Mouse (Mus musculus): ENCODE measurements around the gene Vps33a. TPM values are rescaled to one million over a fixed set of nuclear protein-coding genes. Genes with fewer than 3 reads are reported as not detected.

Gene Vps33a
- polyA plus RNA-seq, 1 experiment from 2014 or later: 22.4 TPM

- Histone ChIP-seq H3K9me3 (replicated peaks; ENCODE audit: control insufficient read depth, low read length) (no peaks in the 10 kb centered on the region), H3K27ac (ENCODE audit: low read depth, low read length) (no peak overlapping the region), H3K9ac (ENCODE audit: low read depth, low read length) (no peak overlapping the region), H3K27me3 (ENCODE audit: control insufficient read depth, insufficient read depth, low read length) (no peaks in the 10 kb centered on the region), H3K4me2 (no peak overlapping the region), H3K4me1 (ENCODE audit: control insufficient read depth, insufficient read depth, low read length) (peaks cover 8% of the 10 kb centered on the region; the same call in 1 of the 2 replicates), H3K36me3 (ENCODE audit: control insufficient read depth, insufficient read depth, low read length) (no peaks in the 10 kb centered on the region), H3K4me3 (ENCODE audit: low read depth, low read length) (no peak overlapping the region)
- WGBS (ENCODE audit: insufficient replicate concordance): 65% methylated on average over 6 of the region's 6 CpGs
- no peak for ATAC-seq (replicated peaks; ENCODE audit: insufficient number of reproducible peaks, low FRiP score, low TSS enrichment)
These were observed 29.3 kb upstream of the Vps33a start for GRCm38 (mm10) chr5:123602174-123602573.

DNA sequence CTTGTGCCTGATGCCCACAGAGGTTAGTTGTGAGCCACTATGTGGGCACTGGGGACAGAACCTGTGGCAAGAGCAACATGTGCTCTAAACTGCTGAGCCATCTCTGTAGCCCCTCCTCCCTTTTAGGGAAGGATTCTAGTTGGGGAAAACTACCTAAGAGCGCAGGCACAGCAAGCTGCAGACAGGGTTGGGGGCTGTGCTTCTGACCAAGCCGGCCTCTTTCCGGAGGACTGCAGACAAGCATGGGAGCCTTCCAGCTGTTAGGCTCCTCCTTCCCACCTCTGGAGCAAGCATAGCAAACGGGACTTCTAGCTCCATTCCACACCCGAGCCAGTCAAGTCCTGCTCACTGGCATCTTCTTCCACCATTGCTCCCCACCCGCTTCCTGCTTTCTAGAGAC is 26.5 kb upstream of the Vps33a start:
- Histone ChIP-seq H3K36me3 (ENCODE audit: control insufficient read depth, insufficient read depth, low read length) (no peaks in the 10 kb centered on the region), H3K4me2 (no peak overlapping the region), H3K9me3 (replicated peaks; ENCODE audit: control insufficient read depth, low read length) (no peaks in the 10 kb centered on the region), H3K27ac (ENCODE audit: low read depth, low read length) (no peak overlapping the region), H3K4me1 (ENCODE audit: control insufficient read depth, insufficient read depth, low read length) (peaks cover 5% of the 10 kb centered on the region; the same call in 1 of the 2 replicates), H3K27me3 (ENCODE audit: control insufficient read depth, insufficient read depth, low read length) (no peaks in the 10 kb centered on the region), H3K4me3 (ENCODE audit: low read depth, low read length) (no peak overlapping the region), H3K9ac (ENCODE audit: low read depth, low read length) (no peak overlapping the region)
- WGBS (ENCODE audit: insufficient replicate concordance): 33% methylated on average over 6 of the region's 6 CpGs
- no peak for ATAC-seq (replicated peaks; ENCODE audit: insufficient number of reproducible peaks, low FRiP score, low TSS enrichment)

- ATAC-seq (replicated peaks; ENCODE audit: insufficient number of reproducible peaks, low FRiP score, low TSS enrichment): no peak
- no peak overlapping the region for H3K4me2 ChIP-seq
- H3K4me3 ChIP-seq (ENCODE audit: low read depth, low read length): no peak overlapping the region
- 0 out of 2 replicates have a peak, but pooled peaks cover 2% of the 10 kb centered on the region for H3K36me3 ChIP-seq (ENCODE audit: control insufficient read depth, insufficient read depth, low read length)
- H3K4me1 ChIP-seq (ENCODE audit: control insufficient read depth, insufficient read depth, low read length): 0 out of 2 replicates have a peak, but pooled peaks cover 5% of the 10 kb centered on the region
- WGBS (ENCODE audit: insufficient replicate concordance): 69% methylated on average over 10 of the region's 10 CpGs
- no peak overlapping the region for H3K27ac ChIP-seq (ENCODE audit: low read depth, low read length)
- no peaks in the 10 kb centered on the region for H3K9me3 ChIP-seq (replicated peaks; ENCODE audit: control insufficient read depth, low read length)
- no peaks in the 10 kb centered on the region for H3K27me3 ChIP-seq (ENCODE audit: control insufficient read depth, insufficient read depth, low read length)
- no peak overlapping the region for H3K9ac ChIP-seq (ENCODE audit: low read depth, low read length)
These were observed 20.9 kb upstream of the Vps33a start for GRCm38 (mm10) chr5:123593622-123594280.

GRCm38 (mm10) chr5:123580043-123580442 is 7.2 kb upstream of the Vps33a start:
- ATAC-seq (replicated peaks; ENCODE audit: insufficient number of reproducible peaks, low FRiP score, low TSS enrichment): no peak
- Histone ChIP-seq H3K9ac (ENCODE audit: low read depth, low read length) (no peak overlapping the region), H3K27me3 (ENCODE audit: control insufficient read depth, insufficient read depth, low read length) (no peaks in the 10 kb centered on the region), H3K4me2 (no peak overlapping the region), H3K4me3 (ENCODE audit: low read depth, low read length) (no peak overlapping the region), H3K27ac (ENCODE audit: low read depth, low read length) (no peak overlapping the region), H3K9me3 (replicated peaks; ENCODE audit: control insufficient read depth, low read length) (no peaks in the 10 kb centered on the region), H3K36me3 (ENCODE audit: control insufficient read depth, insufficient read depth, low read length) (peaks cover 23% of the 10 kb centered on the region), H3K4me1 (ENCODE audit: control insufficient read depth, insufficient read depth, low read length) (no peaks in the 10 kb centered on the region)
- 85% methylated on average over 6 of the region's 6 CpGs for WGBS (ENCODE audit: insufficient replicate concordance)

DNA sequence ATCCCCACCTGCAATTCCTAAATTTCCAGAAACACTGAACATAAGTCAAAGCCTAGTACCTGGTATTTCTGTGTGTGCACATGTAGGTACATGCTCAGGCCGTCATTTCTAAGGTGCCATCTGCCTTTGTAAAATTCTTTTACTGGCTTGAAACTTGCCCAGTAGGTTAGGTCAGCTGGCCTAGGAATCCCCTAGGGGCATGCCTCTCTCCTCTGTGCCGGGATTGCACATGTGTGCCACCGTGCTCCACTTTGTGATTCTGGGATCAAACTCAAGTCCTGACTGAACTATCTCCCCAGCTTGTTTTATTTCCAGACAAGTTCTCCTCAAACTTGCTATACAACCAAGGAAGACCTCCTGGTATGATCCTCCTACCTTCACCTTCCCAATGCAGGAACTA is 3.9 kb upstream of the Vps33a start:
- WGBS (ENCODE audit: insufficient replicate concordance): 77% methylated on average over 3 of the region's 3 CpGs

GRCm38 (mm10) chr5:123573362-123573761 is 524 bp upstream of the Vps33a start:
- Histone ChIP-seq H3K4me1 (ENCODE audit: control insufficient read depth, insufficient read depth, low read length) (peaks cover 7% of the 10 kb centered on the region), H3K9ac (ENCODE audit: low read depth, low read length) (no peak overlapping the region), H3K36me3 (ENCODE audit: control insufficient read depth, insufficient read depth, low read length) (peaks cover 8% of the 10 kb centered on the region), H3K9me3 (replicated peaks; ENCODE audit: control insufficient read depth, low read length) (no peaks in the 10 kb centered on the region), H3K27ac (ENCODE audit: low read depth, low read length) (no peak overlapping the region), H3K27me3 (ENCODE audit: control insufficient read depth, insufficient read depth, low read length) (no peaks in the 10 kb centered on the region), H3K4me2 (peak overlapping the region; percentile 96), H3K4me3 (ENCODE audit: low read depth, low read length) (peak overlapping the region; percentile 97)
- no peak; the same call in 1 of the 2 replicates for ATAC-seq (replicated peaks; ENCODE audit: insufficient number of reproducible peaks, low FRiP score, low TSS enrichment)
- WGBS (ENCODE audit: insufficient replicate concordance): 56% methylated on average over 8 of the region's 8 CpGs

More for the DNA sequence above, 3.9 kb upstream of the Vps33a start:
- peaks cover 16% of the 10 kb centered on the region for H3K36me3 ChIP-seq (ENCODE audit: control insufficient read depth, insufficient read depth, low read length)
- H3K27ac ChIP-seq (ENCODE audit: low read depth, low read length): no peak overlapping the region
- no peak overlapping the region for H3K4me2 ChIP-seq
- no peak overlapping the region for H3K9ac ChIP-seq (ENCODE audit: low read depth, low read length)
- no peaks in the 10 kb centered on the region for H3K27me3 ChIP-seq (ENCODE audit: control insufficient read depth, insufficient read depth, low read length)
- ATAC-seq (replicated peaks; ENCODE audit: insufficient number of reproducible peaks, low FRiP score, low TSS enrichment): no peak
- no peaks in the 10 kb centered on the region for H3K9me3 ChIP-seq (replicated peaks; ENCODE audit: control insufficient read depth, low read length)
- no peak overlapping the region for H3K4me3 ChIP-seq (ENCODE audit: low read depth, low read length)
- H3K4me1 ChIP-seq (ENCODE audit: control insufficient read depth, insufficient read depth, low read length): peaks cover 7% of the 10 kb centered on the region

DNA sequence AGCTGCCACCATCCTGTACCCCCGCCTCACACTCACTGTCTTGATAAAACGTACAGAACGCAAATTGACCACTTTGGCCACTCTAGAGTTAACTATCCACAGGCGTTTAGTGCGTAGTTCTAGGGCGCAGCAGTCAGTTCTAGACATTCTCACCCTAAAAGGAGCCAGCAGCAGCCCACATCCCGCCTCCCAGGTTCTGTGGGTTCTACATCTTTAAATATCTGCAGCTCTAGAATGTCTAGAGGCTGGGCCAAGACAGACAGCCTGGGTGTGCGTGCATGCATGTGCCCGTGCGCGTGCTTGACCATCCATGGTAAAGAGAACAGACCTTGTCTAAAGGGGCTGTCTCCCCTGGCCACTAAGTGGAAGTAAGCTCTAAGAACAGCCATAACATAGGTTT is 11.7 kb downstream of the Vps33a start:
- no peaks in the 10 kb centered on the region for H3K9me3 ChIP-seq (replicated peaks; ENCODE audit: control insufficient read depth, low read length)
- H3K9ac ChIP-seq (ENCODE audit: low read depth, low read length): no peak overlapping the region
- H3K36me3 ChIP-seq (ENCODE audit: control insufficient read depth, insufficient read depth, low read length): peaks cover 14% of the 10 kb centered on the region
- 92% methylated on average over 11 of the region's 11 CpGs for WGBS (ENCODE audit: insufficient replicate concordance)
- no peaks in the 10 kb centered on the region for H3K27me3 ChIP-seq (ENCODE audit: control insufficient read depth, insufficient read depth, low read length)
- no peak overlapping the region for H3K27ac ChIP-seq (ENCODE audit: low read depth, low read length)
- no peak overlapping the region for H3K4me3 ChIP-seq (ENCODE audit: low read depth, low read length)
- no peak for ATAC-seq (replicated peaks; ENCODE audit: insufficient number of reproducible peaks, low FRiP score, low TSS enrichment)
- H3K4me1 ChIP-seq (ENCODE audit: control insufficient read depth, insufficient read depth, low read length): no peaks in the 10 kb centered on the region
- no peak overlapping the region for H3K4me2 ChIP-seq

- no peaks in the 10 kb centered on the region for H3K9me3 ChIP-seq (replicated peaks; ENCODE audit: control insufficient read depth, low read length)
- no peak overlapping the region for H3K4me3 ChIP-seq (ENCODE audit: low read depth, low read length)
- no peak for ATAC-seq (replicated peaks; ENCODE audit: insufficient number of reproducible peaks, low FRiP score, low TSS enrichment)
- H3K36me3 ChIP-seq (ENCODE audit: control insufficient read depth, insufficient read depth, low read length): peaks cover 14% of the 10 kb centered on the region
- H3K27ac ChIP-seq (ENCODE audit: low read depth, low read length): no peak overlapping the region
- no peak overlapping the region for H3K9ac ChIP-seq (ENCODE audit: low read depth, low read length)
- no peak overlapping the region for H3K4me2 ChIP-seq
- H3K4me1 ChIP-seq (ENCODE audit: control insufficient read depth, insufficient read depth, low read length): no peaks in the 10 kb centered on the region
- WGBS (ENCODE audit: insufficient replicate concordance): 91% methylated on average over 8 of the region's 8 CpGs
- H3K27me3 ChIP-seq (ENCODE audit: control insufficient read depth, insufficient read depth, low read length): no peaks in the 10 kb centered on the region
These were observed 13.2 kb downstream of the Vps33a start for GRCm38 (mm10) chr5:123559588-123559987.

GRCm38 (mm10) chr5:123556451-123556850 is 16.4 kb downstream of the Vps33a start:
- H3K9me3 ChIP-seq (replicated peaks; ENCODE audit: control insufficient read depth, low read length): no peaks in the 10 kb centered on the region
- H3K4me3 ChIP-seq (ENCODE audit: low read depth, low read length): no peak overlapping the region
- WGBS (ENCODE audit: insufficient replicate concordance): 65% methylated on average over 2 of the region's 2 CpGs
- H3K36me3 ChIP-seq (ENCODE audit: control insufficient read depth, insufficient read depth, low read length): peaks cover 7% of the 10 kb centered on the region
- H3K27ac ChIP-seq (ENCODE audit: low read depth, low read length): no peak overlapping the region
- H3K27me3 ChIP-seq (ENCODE audit: control insufficient read depth, insufficient read depth, low read length): no peaks in the 10 kb centered on the region
- H3K4me2 ChIP-seq: no peak overlapping the region
- H3K4me1 ChIP-seq (ENCODE audit: control insufficient read depth, insufficient read depth, low read length): no peaks in the 10 kb centered on the region
- ATAC-seq (replicated peaks; ENCODE audit: insufficient number of reproducible peaks, low FRiP score, low TSS enrichment): no peak
- H3K9ac ChIP-seq (ENCODE audit: low read depth, low read length): no peak overlapping the region
